ENCODE assay signal across 8 mouse cellular contexts in the genomic region with DNA sequence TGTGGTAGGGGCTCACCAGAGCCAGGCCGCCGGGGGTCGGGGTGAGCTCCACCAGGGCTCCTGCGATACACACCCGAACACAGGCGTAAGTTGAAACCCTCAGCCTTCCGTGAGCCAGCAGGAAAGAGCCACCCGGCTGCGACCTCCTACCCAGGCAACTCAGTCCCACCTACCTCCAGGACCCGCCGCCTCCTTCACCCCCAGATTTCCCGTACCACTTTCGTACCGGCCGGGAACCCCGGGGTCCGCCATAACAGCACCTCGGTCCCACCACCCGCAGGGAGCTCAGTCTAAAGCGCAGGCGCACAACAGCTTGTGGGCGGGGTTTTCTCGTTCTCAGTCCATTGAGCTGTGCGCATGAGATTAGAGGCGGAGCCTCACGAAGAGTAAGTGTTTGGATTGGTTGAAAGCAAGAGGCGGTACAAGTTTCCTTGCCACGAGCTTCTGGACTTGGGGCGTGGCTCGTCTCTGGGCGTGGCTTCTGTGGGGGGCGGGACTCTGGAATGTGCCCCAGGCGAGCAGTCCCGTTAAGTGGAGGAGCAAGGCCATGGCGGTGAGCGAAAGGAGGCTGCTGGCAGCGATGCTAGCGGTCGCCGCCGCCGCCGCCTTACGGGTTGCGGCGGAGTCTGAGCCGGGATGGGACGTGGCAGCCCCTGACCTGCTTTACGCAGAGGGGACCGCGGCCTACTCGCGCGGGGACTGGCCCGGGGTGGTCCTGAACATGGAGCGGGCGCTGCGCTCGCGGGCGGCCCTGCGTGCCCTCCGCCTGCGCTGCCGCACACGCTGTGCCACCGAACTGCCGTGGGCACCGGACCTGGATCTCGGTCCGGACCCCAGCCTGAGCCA. TPM values are rescaled to one million over a fixed set of nuclear protein-coding genes. Genes with fewer than 3 reads are reported as not detected.
DNase-seq lines count a peak whose midpoint lies in the region; ATAC-seq and TF ChIP-seq lines count a peak whose summit lies in the region.

A gene (minus strand): TSS at position 303 of the 846 bp plus-strand sequence.
A gene (plus strand): TSS at position 506 of the 846 bp plus-strand sequence.

- peak within 1 kb of the TSS; percentile 73 for H3K4me3 ChIP-seq in ES-Bruce4 (ENCODE audit: low read depth, low read length)
- peak within 1 kb of the TSS; percentile 88 for H3K4me3 ChIP-seq in forebrain, embryonic 13.5 days
- H3K4me3 ChIP-seq in liver, postnatal 0 days (ENCODE audit: low read depth, low read length): peak within 1 kb of the TSS; percentile 87
- H3K4me3 ChIP-seq in neural tube, embryonic 14.5 days (ENCODE audit: low read depth, low read length): peak within 1 kb of the TSS; percentile 81

- no peak for TF ChIP-seq EP300 in ES-Bruce4 (IDR thresholded peaks at IDR 0.05; ENCODE audit: insufficient read depth, low read depth, low read length)
- no peak for TF ChIP-seq EP300 in liver, postnatal 0 days (IDR thresholded peaks at IDR 0.05; ENCODE audit: low read depth)

- peak within 1 kb of the TSS; percentile 65 for H3K9ac ChIP-seq in ES-Bruce4 (ENCODE audit: low read depth, poor library complexity, severe bottlenecking)
- H3K9ac ChIP-seq in forebrain, embryonic 13.5 days: peak within 1 kb of the TSS; percentile 84
- peak within 1 kb of the TSS; percentile 88 for H3K9ac ChIP-seq in liver, postnatal 0 days (replicated peaks)
- H3K9ac ChIP-seq in neural tube, embryonic 14.5 days (replicated peaks; ENCODE audit: low read depth, low read length): peak within 1 kb of the TSS; percentile 73

- WGBS in forebrain, embryonic 13.5 days: under 1% methylated on average over 71 of the region's 71 CpGs
- under 1% methylated on average over 71 of the region's 71 CpGs for WGBS in large intestine, adult 2 months
- WGBS in liver, postnatal 0 days (ENCODE audit: insufficient replicate concordance): under 1% methylated on average over 61 of the region's 71 CpGs
- under 1% methylated on average over 65 of the region's 71 CpGs for WGBS in neural tube, embryonic 14.5 days

- peak; percentile 100 for DNase-seq in heart, postnatal 10 days
- peak; percentile 99 for DNase-seq in large intestine, adult 2 months (ENCODE audit: low read depth, low spot score)
- peak; percentile 98 for DNase-seq in liver, postnatal 0 days
- peak; percentile 99 for DNase-seq in testis, postnatal 10 days (ENCODE audit: low spot score)

- no peaks in the 10 kb centered on the region for H3K4me1 ChIP-seq in ES-Bruce4 (ENCODE audit: control insufficient read depth, insufficient read depth, low read length)
- peaks cover 23% of the 10 kb centered on the region for H3K4me1 ChIP-seq in forebrain, embryonic 13.5 days
- H3K4me1 ChIP-seq in liver, postnatal 0 days (ENCODE audit: insufficient read depth): peaks cover 11% of the 10 kb centered on the region
- peaks cover 7% of the 10 kb centered on the region; the same call in 1 of the 2 replicates for H3K4me1 ChIP-seq in neural tube, embryonic 14.5 days (ENCODE audit: control insufficient read depth, insufficient read depth, low read length)

- no peak within 1 kb of the TSS for H3K27ac ChIP-seq in ES-Bruce4 (ENCODE audit: insufficient read depth, low read length)
- H3K27ac ChIP-seq in forebrain, embryonic 13.5 days: peak within 1 kb of the TSS; percentile 64; the same call in 1 of the 2 replicates
- peak within 1 kb of the TSS; percentile 66 for H3K27ac ChIP-seq in liver, postnatal 0 days (ENCODE audit: low read depth)
- H3K27ac ChIP-seq in neural tube, embryonic 14.5 days (ENCODE audit: low read depth, low read length): peak within 1 kb of the TSS; percentile 39; the same call in 1 of the 2 replicates

- H3K9me3 ChIP-seq in ES-Bruce4 (replicated peaks; ENCODE audit: control insufficient read depth, insufficient read depth, low read length, poor library complexity, severe bottlenecking): no peaks in the 10 kb centered on the region
- H3K9me3 ChIP-seq in forebrain, embryonic 13.5 days (replicated peaks): no peaks in the 10 kb centered on the region
- H3K9me3 ChIP-seq in liver, postnatal 0 days (ENCODE audit: low read length): no peaks in the 10 kb centered on the region
- H3K9me3 ChIP-seq in neural tube, embryonic 14.5 days (ENCODE audit: control insufficient read depth, low read length): no peaks in the 10 kb centered on the region

- TF ChIP-seq CTCF in ES-Bruce4 (IDR thresholded peaks at IDR 0.05; ENCODE audit: low read depth, low read length): no peak
- no peak for TF ChIP-seq CTCF in liver, postnatal 0 days (IDR thresholded peaks at IDR 0.05; ENCODE audit: low read depth)

- peak; percentile 96 for ATAC-seq in cerebellum, adult (ENCODE audit: insufficient number of reproducible peaks, low FRiP score, low TSS enrichment)
- peak; percentile 97 for ATAC-seq in forebrain, embryonic 13.5 days
- ATAC-seq in liver, postnatal 0 days: peak; percentile 95
- peak; percentile 96 for ATAC-seq in neural tube, embryonic 14.5 days (ENCODE audit: low read depth)

- H3K36me3 ChIP-seq in ES-Bruce4 (ENCODE audit: control insufficient read depth, insufficient read depth, low read length, poor library complexity, severe bottlenecking): no peaks in the 10 kb centered on the region
- H3K36me3 ChIP-seq in forebrain, embryonic 13.5 days (ENCODE audit: poor library complexity, severe bottlenecking): peaks cover 24% of the 10 kb centered on the region
- H3K36me3 ChIP-seq in liver, postnatal 0 days (replicated peaks; ENCODE audit: insufficient read depth, low read length): 0 out of 2 replicates have a peak, but pooled peaks cover 2% of the 10 kb centered on the region
- H3K36me3 ChIP-seq in neural tube, embryonic 14.5 days (ENCODE audit: control insufficient read depth, insufficient read depth, low read length): peaks cover 8% of the 10 kb centered on the region; the same call in 1 of the 2 replicates

- no peaks in the 10 kb centered on the region for H3K27me3 ChIP-seq in ES-Bruce4 (ENCODE audit: control insufficient read depth, insufficient read depth, low read length, poor library complexity, severe bottlenecking)
- H3K27me3 ChIP-seq in forebrain, embryonic 13.5 days: no peaks in the 10 kb centered on the region
- no peaks in the 10 kb centered on the region for H3K27me3 ChIP-seq in liver, postnatal 0 days (ENCODE audit: insufficient read depth, low read length)
- no peaks in the 10 kb centered on the region for H3K27me3 ChIP-seq in neural tube, embryonic 14.5 days (ENCODE audit: control insufficient read depth, insufficient read depth, low read length)

- no peak for TF ChIP-seq POLR2A in ES-Bruce4 (IDR thresholded peaks at IDR 0.05; ENCODE audit: insufficient read depth, low read length)

- H3K4me2 ChIP-seq in forebrain, embryonic 13.5 days: peak within 1 kb of the TSS; percentile 92
- H3K4me2 ChIP-seq in liver, postnatal 0 days (ENCODE audit: low read depth, low read length): peak within 1 kb of the TSS; percentile 97
- H3K4me2 ChIP-seq in neural tube, embryonic 14.5 days (ENCODE audit: low read depth, low read length): peak within 1 kb of the TSS; percentile 85

- intact Hi-C loops in heart, postnatal 10 days (cut with DNase I): loop anchor here (2.0 kb wide), 1 partner anchor 54 kb away; no protein-coding TSS in a partner anchor

RNA-seq across cellular contexts. Expression of the first gene that starts in this region (rescaled TPM):
- 20.7 and 21.0 TPM in 2 replicates for polyA plus RNA-seq in ES-Bruce4 (2011; ENCODE audit: insufficient read depth, insufficient read length, low read depth, missing spikeins)
- polyA plus RNA-seq in forebrain, embryonic 13.5 days (2015; fragmentation: Nextera tagmentation; extraction: Ambion mirVana): 28.0 and 30.9 TPM in 2 replicates
- total RNA-seq in heart, postnatal 10 days (2021): 10 to 100 TPM; 13.8 to 18.2 TPM
- 3.0 and 4.6 TPM in 2 replicates for polyA plus RNA-seq in large intestine, adult 2 months (2012; rRNA removed)
- polyA plus RNA-seq in liver, postnatal 0 days (2015; fragmentation: Nextera tagmentation; extraction: Ambion mirVana): 26.6 and 27.8 TPM in 2 replicates
- polyA plus RNA-seq in neural tube, embryonic 14.5 days (2014; fragmentation: Nextera tagmentation; extraction: Ambion mirVana): 19.2 and 30.1 TPM in 2 replicates

RNA-seq across cellular contexts. Expression of the second gene that starts in this region (rescaled TPM):
- polyA plus RNA-seq in ES-Bruce4 (2011; ENCODE audit: insufficient read depth, insufficient read length, low read depth, missing spikeins): 25.8 and 30.0 TPM in 2 replicates
- polyA plus RNA-seq in forebrain, embryonic 13.5 days (2015; fragmentation: Nextera tagmentation; extraction: Ambion mirVana): 7.6 and 8.1 TPM in 2 replicates
- total RNA-seq in heart, postnatal 10 days (2021): 10 to 100 TPM; 23.5 to 24.7 TPM
- polyA plus RNA-seq in large intestine, adult 2 months (2012; rRNA removed): 5.0 and 5.6 TPM in 2 replicates
- 11.8 and 12.1 TPM in 2 replicates for polyA plus RNA-seq in liver, postnatal 0 days (2015; fragmentation: Nextera tagmentation; extraction: Ambion mirVana)
- 9.1 and 15.3 TPM in 2 replicates for polyA plus RNA-seq in neural tube, embryonic 14.5 days (2014; fragmentation: Nextera tagmentation; extraction: Ambion mirVana)
